Mouse (Mus musculus) kidney, adult 2 months (tissue): Measurements from ENCODE around the gene Leo1. TPM values are rescaled to one million over a fixed set of nuclear protein-coding genes. Genes with fewer than 3 reads are reported as not detected.

Source experiments
- DNase-seq: peaks from one replicate; pipeline ENCODE4 v3.0.0; 2021
- H3K27ac ChIP-seq: fragments of 200-500 bp; 2 replicates; pipeline ENCODE4 v1.5.1; 2012; ENCODE audit warnings: low read depth, low read length, control low read depth, inconsistent platforms; ENCODE audit not compliant: insufficient read depth
- H3K27me3 ChIP-seq: fragments of 200-500 bp; replicated peaks from 2 replicates; pipeline ENCODE4 v1.6.1; 2012; ENCODE audit warnings: mild to moderate bottlenecking, moderate library complexity, low read length, inconsistent platforms; ENCODE audit not compliant: control insufficient read depth, insufficient read depth
- H3K36me3 ChIP-seq: fragments of 200-500 bp; 2 replicates; pipeline ENCODE4 v1.6.1; 2012; ENCODE audit warnings: mild to moderate bottlenecking, moderate library complexity, low read length, inconsistent platforms; ENCODE audit not compliant: control insufficient read depth, insufficient read depth
- H3K4me1 ChIP-seq: fragments of 200-500 bp; 2 replicates; pipeline ENCODE4 v1.6.1; 2011; ENCODE audit warnings: low read length; ENCODE audit not compliant: control insufficient read depth, insufficient read depth
- H3K4me3 ChIP-seq: fragments of 200-500 bp; 2 replicates; pipeline ENCODE4 v1.5.1; 2011; ENCODE audit warnings: mild to moderate bottlenecking, low read depth, low read length, control low read depth; ENCODE audit not compliant: insufficient read depth
- CTCF ChIP-seq: fragments of 200-500 bp; conservative IDR thresholded peaks from 2 replicates; pipeline ENCODE4 v1.5.1; 2011; ENCODE audit warnings: low read depth, mild to moderate bottlenecking, control low read depth, low read length, moderate library complexity, mixed read lengths; ENCODE audit not compliant: insufficient read depth, insufficient read length
- POLR2A ChIP-seq: fragments of 200-500 bp; IDR thresholded peaks from one replicate; pipeline ENCODE4 v1.6.1; 2011; ENCODE audit warnings: low read depth, low read length, control low read depth
- WGBS: fragments of 180-500 bp; shearing (Covaris S2); methylation state at CpG from one replicate; pipeline ENCODE4 v1.1.7; 2018; 5-methylcytosine and 5-hydroxymethylcytosine counted together
- polyA plus RNA-seq: library from polyadenylated mRNA; depleted of rRNA; stranded (reverse); fragments of >200 nt; gene quantifications from 2 replicates; pipeline ENCODE4 v1.2.3, GENCODE M21; 2012

Leo1 gene
- polyA plus RNA-seq, 1 experiment, result 3.3 TPM

- WGBS, result 82% methylated on average over 9 of the region's 9 CpGs
- no peaks in the 10 kb centered on the region for H3K27me3 ChIP-seq
- no peaks in the 10 kb centered on the region for H3K36me3 ChIP-seq
- no peak overlapping the region for H3K4me3 ChIP-seq
- no peak for DNase-seq
- no peak overlapping the region for H3K27ac ChIP-seq
- TF ChIP-seq CTCF, result no peak
- TF ChIP-seq POLR2A, result no peak
- H3K4me1 ChIP-seq, result no peaks in the 10 kb centered on the region
These were observed 13.7 kb upstream of the Leo1 start for GRCm38 (mm10) chr9:75427366-75428273.

GRCm38 (mm10) chr9:75428274-75428600 lies 13.1 kb upstream of the Leo1 start:
- DNase-seq, result no peak
- no peaks in the 10 kb centered on the region for H3K27me3 ChIP-seq
- no peak overlapping the region for H3K4me3 ChIP-seq
- TF ChIP-seq POLR2A (no peak), CTCF (no peak)
- H3K36me3 ChIP-seq, result no peaks in the 10 kb centered on the region
- H3K4me1 ChIP-seq, result no peaks in the 10 kb centered on the region
- WGBS, result 84% methylated on average over 2 of the region's 2 CpGs
- H3K27ac ChIP-seq, result no peak overlapping the region

- no peak for TF ChIP-seq POLR2A
- TF ChIP-seq CTCF, result no peak
These were observed 12.3 kb upstream of the Leo1 start for GRCm38 (mm10) chr9:75429040-75429439.

GRCm38 (mm10) chr9:75429657-75430056 lies 11.7 kb upstream of the Leo1 start:
- H3K4me1 ChIP-seq, result no peaks in the 10 kb centered on the region
- H3K36me3 ChIP-seq, result no peaks in the 10 kb centered on the region
- TF ChIP-seq CTCF, result no peak
- TF ChIP-seq POLR2A, result no peak
- no peak overlapping the region for H3K4me3 ChIP-seq
- no peak overlapping the region for H3K27ac ChIP-seq
- no peak for DNase-seq
- WGBS, result 100% methylated on average over 1 of the region's 1 CpGs
- H3K27me3 ChIP-seq, result no peaks in the 10 kb centered on the region

More at GRCm38 (mm10) chr9:75429040-75429439, 12.3 kb upstream of the Leo1 start:
- Histone ChIP-seq H3K27ac (no peak overlapping the region), H3K4me3 (no peak overlapping the region), H3K36me3 (no peaks in the 10 kb centered on the region), H3K27me3 (no peaks in the 10 kb centered on the region), H3K4me1 (no peaks in the 10 kb centered on the region)
- WGBS, result 93% methylated on average over 2 of the region's 2 CpGs
- no peak for DNase-seq

GRCm38 (mm10) chr9:75430822-75431621 lies 10.3 kb upstream of the Leo1 start:
- no peaks in the 10 kb centered on the region for H3K27me3 ChIP-seq
- 78% methylated on average over 16 of the region's 16 CpGs for WGBS
- DNase-seq, result no peak
- H3K4me3 ChIP-seq, result no peak overlapping the region
- H3K4me1 ChIP-seq, result peaks cover 2% of the 10 kb centered on the region; the same call in 1 of the 2 replicates
- no peaks in the 10 kb centered on the region for H3K36me3 ChIP-seq
- no peak overlapping the region for H3K27ac ChIP-seq
- no peak for TF ChIP-seq CTCF
- no peak for TF ChIP-seq POLR2A

- DNase-seq, result no peak
- WGBS, result 80% methylated on average over 3 of the region's 3 CpGs
- Histone ChIP-seq H3K27me3 (no peaks in the 10 kb centered on the region), H3K36me3 (no peaks in the 10 kb centered on the region), H3K27ac (no peak overlapping the region), H3K4me3 (no peak overlapping the region), H3K4me1 (peaks cover 2% of the 10 kb centered on the region; the same call in 1 of the 2 replicates)
- no peak for TF ChIP-seq POLR2A
- TF ChIP-seq CTCF, result no peak
These were observed 8.6 kb upstream of the Leo1 start for GRCm38 (mm10) chr9:75432694-75433093.
